Mouse (Mus musculus) kidney, embryonic 14.5 days (tissue): ENCODE data around the gene Gnl2. TPM values are rescaled to one million over a fixed set of nuclear protein-coding genes. Genes with fewer than 3 reads are reported as not detected.

Source experiments
- ATAC-seq: fragments of 200-750 bp; cut with Nextera tagmentation; 2 replicates; pipeline ENCODE4 v1.8.0; 2017; ENCODE audit warnings: moderate number of reproducible peaks, mild to moderate bottlenecking, moderate TSS enrichment, moderate library complexity; ENCODE audit not compliant: low FRiP score, low TSS enrichment
- H3K27ac ChIP-seq: fragments of 300-500 bp; sonication (generic); 2 replicates; pipeline ENCODE4 v1.5.1; 2014; ENCODE audit warnings: low read depth, mild to moderate bottlenecking, low read length, moderate library complexity, mixed read lengths
- H3K27me3 ChIP-seq: fragments of 300-500 bp; sonication (generic); 2 replicates; pipeline ENCODE4 v1.6.1; 2014; ENCODE audit warnings: mild to moderate bottlenecking, low read length; ENCODE audit not compliant: control insufficient read depth, insufficient read depth
- H3K36me3 ChIP-seq: fragments of 300-500 bp; sonication (generic); 2 replicates; pipeline ENCODE4 v1.6.1; 2014; ENCODE audit warnings: low read length, mixed read lengths; ENCODE audit not compliant: control insufficient read depth, insufficient read depth
- H3K4me1 ChIP-seq: fragments of 300-500 bp; sonication (generic); 2 replicates; pipeline ENCODE4 v1.6.1; 2014; ENCODE audit warnings: low read length, mixed read lengths; ENCODE audit not compliant: control insufficient read depth, insufficient read depth
- H3K4me2 ChIP-seq: fragments of 300-500 bp; sonication (generic); replicated peaks from 2 replicates; pipeline ENCODE4 v1.6.1; 2014; ENCODE audit warnings: low read depth, mild to moderate bottlenecking, low read length
- H3K4me3 ChIP-seq: fragments of 300-500 bp; sonication (generic); 2 replicates; pipeline ENCODE4 v1.5.1; 2014; ENCODE audit warnings: mild to moderate bottlenecking, low read length
- H3K9ac ChIP-seq: fragments of 300-500 bp; sonication (generic); 2 replicates; pipeline ENCODE4 v1.6.1; 2014; ENCODE audit warnings: low read depth, mild to moderate bottlenecking, low read length, moderate library complexity
- H3K9me3 ChIP-seq: fragments of 300-500 bp; sonication (generic); 2 replicates; pipeline ENCODE4 v1.6.1; 2016; ENCODE audit warnings: low read length; ENCODE audit not compliant: control insufficient read depth
- WGBS: fragments of 180-500 bp; shearing (Covaris S2); extraction: QIAGEN DNeasy Blood & Tissue Kit; methylation state at CpG from one replicate; pipeline ENCODE4 v1.1.7; 2014; 5-methylcytosine and 5-hydroxymethylcytosine counted together
- polyA plus RNA-seq: library from polyadenylated mRNA; unstranded; fragments of >200 nt; fragmentation: Nextera tagmentation; extraction: Ambion mirVana; gene quantifications from 2 replicates; pipeline ENCODE4 v1.2.1, GENCODE M21; 2014

Gene Gnl2
- polyA plus RNA-seq, 1 experiment from 2014 or later: 95.5 TPM

DNA sequence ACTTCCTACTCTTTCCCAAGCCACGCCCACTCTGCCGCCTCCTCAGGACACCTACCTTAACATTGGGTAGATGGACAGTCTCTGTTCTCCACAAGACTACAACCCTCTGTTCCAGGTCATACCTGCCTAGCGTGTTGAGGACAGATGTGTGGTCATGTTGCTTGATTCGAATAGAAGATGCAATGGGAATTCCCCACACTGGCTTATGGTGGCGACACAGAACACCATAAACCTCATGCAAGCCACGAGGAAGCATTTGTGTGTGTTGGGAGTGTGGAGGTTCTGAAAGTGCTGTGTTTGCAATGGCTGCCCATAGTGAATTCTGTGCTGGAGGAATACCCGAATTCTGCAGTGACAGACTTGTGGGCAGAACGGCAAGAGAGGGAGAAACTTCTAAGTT lies 47.4 kb downstream of the Gnl2 start:
- H3K36me3 ChIP-seq: peaks cover 7% of the 10 kb centered on the region; the same call in 1 of the 2 replicates
- H3K9me3 ChIP-seq: no peaks in the 10 kb centered on the region
- H3K27me3 ChIP-seq: no peaks in the 10 kb centered on the region
- no peak overlapping the region for H3K9ac ChIP-seq
- 70% methylated on average over 8 of the region's 8 CpGs for WGBS
- no peak overlapping the region for H3K27ac ChIP-seq
- H3K4me3 ChIP-seq: no peak overlapping the region
- H3K4me2 ChIP-seq: no peak overlapping the region
- peaks cover 8% of the 10 kb centered on the region for H3K4me1 ChIP-seq
- ATAC-seq: no peak

DNA sequence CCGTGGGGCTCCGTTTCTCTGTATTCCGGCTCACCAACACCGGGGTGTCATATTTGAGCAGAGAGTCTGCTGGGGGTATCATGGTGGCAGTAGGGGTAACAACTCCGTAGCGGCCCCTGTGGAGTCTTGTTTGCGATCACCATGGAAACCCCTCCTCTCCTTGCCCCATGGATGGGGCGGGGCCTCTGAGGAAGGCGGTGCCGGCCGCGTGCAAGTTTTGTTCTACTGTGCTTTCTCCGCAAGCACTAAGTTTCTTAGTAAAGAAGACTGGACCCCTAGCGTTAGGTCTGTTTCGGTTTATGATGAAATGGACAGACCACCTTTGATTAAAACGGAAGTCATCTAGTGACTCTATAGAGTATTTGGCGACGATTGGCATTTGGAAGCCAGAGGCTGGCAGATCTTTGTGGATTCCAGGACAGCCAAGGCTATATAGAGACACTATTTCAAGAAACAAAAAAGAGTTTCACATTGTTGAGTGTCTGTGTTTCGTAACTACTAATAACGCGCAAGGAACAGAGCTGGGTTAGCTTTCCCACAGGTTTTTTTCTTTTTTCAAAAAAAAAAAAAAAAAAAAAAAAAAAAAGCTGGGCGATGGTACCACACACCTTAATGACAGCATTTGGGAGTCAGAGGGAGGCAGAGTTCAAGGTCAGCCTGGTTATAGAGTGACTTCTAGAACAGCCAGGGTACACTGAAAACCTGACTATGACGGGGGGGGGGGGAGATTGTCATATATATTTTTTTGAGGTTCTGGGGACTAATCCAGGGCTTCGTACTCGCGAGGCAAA lies 49.3 kb downstream of the Gnl2 start, which contains the start of gene Dnali1:
Gene Dnali1 (minus strand): TSS at position 187 of the 791 bp plus-strand sequence.
- Histone ChIP-seq H3K9ac (peak within 1 kb of the TSS; percentile 90), H3K27ac (0 out of 2 replicates have a peak within 1 kb of the TSS, but pooled peaks have one; percentile 63), H3K9me3 (no peaks in the 10 kb centered on the region), H3K4me2 (peak within 1 kb of the TSS; percentile 71), H3K36me3 (peaks cover 24% of the 10 kb centered on the region), H3K27me3 (no peaks in the 10 kb centered on the region), H3K4me3 (peak within 1 kb of the TSS; percentile 96), H3K4me1 (peaks cover 8% of the 10 kb centered on the region)
- 2% methylated on average over 26 of the region's 26 CpGs for WGBS
- ATAC-seq: peak; percentile 56

DNA sequence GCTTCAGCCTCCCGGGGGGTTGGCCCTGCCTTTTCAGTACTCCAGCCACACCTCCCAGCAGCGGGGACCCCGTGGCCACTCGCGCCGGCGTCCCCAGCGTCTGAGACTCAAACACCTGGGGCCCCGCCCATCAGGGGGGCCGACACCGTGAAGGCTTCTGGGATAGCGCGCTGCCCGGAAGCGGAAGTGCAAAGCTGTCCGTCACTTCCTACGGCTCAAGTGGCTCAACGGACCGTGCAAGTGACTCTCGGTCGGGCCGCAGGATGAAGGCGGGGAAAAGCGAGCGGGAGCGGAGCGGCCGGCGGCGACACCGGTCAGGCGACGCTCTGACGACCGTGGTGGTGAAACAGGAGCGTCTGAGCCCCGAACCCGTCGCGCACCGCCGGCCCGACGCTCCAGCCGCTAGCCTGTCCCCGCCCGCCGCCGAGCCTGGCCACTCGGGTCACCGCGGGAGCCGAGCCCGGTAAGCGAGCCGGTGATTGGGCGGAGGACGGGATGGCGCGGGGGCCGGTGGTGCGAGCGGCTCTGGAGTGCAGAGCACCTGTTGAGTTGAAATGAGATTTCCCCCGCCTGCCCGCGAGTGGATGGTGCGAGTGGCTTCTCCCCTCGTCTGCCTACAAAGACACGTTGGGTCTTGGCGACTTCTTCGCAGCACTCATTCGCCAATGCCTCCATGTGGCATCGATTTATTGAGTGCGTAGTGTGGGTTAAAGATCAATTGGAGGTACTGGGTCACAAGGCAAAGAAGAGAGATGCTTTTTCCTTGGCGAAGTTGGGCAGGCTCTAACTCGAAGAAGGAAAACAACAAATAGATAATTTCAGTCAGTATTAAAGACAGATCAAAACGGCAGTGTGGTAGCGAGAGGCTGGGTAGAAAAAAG lies 50.3 kb downstream of the Gnl2 start, which contains the start of gene Snip1:
Gene Snip1 (plus strand): TSS at position 183 of the 881 bp plus-strand sequence.
- H3K4me2 ChIP-seq: peak within 1 kb of the TSS; percentile 71
- peak within 1 kb of the TSS; percentile 90 for H3K9ac ChIP-seq
- H3K36me3 ChIP-seq: peaks cover 35% of the 10 kb centered on the region
- peak; percentile 93 for ATAC-seq
- H3K9me3 ChIP-seq: no peaks in the 10 kb centered on the region
- peak within 1 kb of the TSS; percentile 96 for H3K4me3 ChIP-seq
- peaks cover 8% of the 10 kb centered on the region for H3K4me1 ChIP-seq
- H3K27me3 ChIP-seq: no peaks in the 10 kb centered on the region
- peak within 1 kb of the TSS; percentile 63; the same call in 1 of the 2 replicates for H3K27ac ChIP-seq
- under 1% methylated on average over 78 of the region's 78 CpGs for WGBS

DNA sequence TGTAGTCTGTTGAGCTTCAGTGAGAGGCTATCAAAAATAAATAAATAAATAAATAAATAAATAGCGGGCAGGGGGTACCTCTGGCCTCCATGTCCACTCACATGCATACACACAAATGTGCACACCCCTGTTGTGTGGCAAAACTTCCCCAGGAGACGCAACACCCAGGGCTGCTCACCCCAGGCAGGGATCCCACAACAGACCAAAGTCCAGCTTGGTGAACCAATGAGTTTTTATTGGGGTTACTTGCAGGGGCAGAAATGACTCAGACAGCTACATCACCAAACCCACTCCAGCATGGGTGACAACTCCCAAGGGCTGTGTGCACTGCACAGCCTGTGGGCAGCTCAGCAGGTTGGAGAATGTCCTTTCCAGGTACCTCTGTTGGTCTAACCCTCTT lies 61.3 kb downstream of the Gnl2 start:
- WGBS: 86% methylated on average over 2 of the region's 2 CpGs
- ATAC-seq: no peak
- peaks cover 35% of the 10 kb centered on the region for H3K36me3 ChIP-seq
- no peak overlapping the region for H3K27ac ChIP-seq
- no peaks in the 10 kb centered on the region for H3K27me3 ChIP-seq
- no peak overlapping the region for H3K9ac ChIP-seq
- no peaks in the 10 kb centered on the region for H3K4me1 ChIP-seq
- no peak overlapping the region for H3K4me3 ChIP-seq
- no peak overlapping the region for H3K4me2 ChIP-seq
- H3K9me3 ChIP-seq: no peaks in the 10 kb centered on the region

DNA sequence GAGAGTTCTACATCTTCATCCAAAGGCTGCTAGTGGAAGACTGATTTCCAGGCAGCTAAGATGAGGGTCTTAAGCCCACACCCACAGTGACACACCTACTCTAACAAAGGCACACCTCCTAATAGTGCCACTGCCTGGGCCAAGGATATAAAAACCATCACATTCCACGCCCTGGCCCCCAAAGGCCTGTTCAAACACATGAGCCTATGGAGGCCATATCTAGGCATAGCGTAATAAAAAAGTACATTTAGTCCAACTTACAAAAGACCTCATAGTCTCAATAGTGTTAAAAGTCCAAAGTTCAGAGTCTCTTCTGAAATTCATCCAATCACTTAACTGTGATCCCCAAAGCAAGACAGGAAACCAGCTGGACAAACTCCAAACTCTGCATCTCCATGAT lies 62.3 kb downstream of the Gnl2 start:
- no peak overlapping the region for H3K4me3 ChIP-seq
- 95% methylated on average over 2 of the region's 2 CpGs for WGBS
- no peaks in the 10 kb centered on the region for H3K27me3 ChIP-seq
- H3K9ac ChIP-seq: no peak overlapping the region
- H3K4me1 ChIP-seq: no peaks in the 10 kb centered on the region
- peaks cover 25% of the 10 kb centered on the region for H3K36me3 ChIP-seq
- no peaks in the 10 kb centered on the region for H3K9me3 ChIP-seq
- no peak overlapping the region for H3K27ac ChIP-seq
- no peak overlapping the region for H3K4me2 ChIP-seq
- no peak for ATAC-seq

DNA sequence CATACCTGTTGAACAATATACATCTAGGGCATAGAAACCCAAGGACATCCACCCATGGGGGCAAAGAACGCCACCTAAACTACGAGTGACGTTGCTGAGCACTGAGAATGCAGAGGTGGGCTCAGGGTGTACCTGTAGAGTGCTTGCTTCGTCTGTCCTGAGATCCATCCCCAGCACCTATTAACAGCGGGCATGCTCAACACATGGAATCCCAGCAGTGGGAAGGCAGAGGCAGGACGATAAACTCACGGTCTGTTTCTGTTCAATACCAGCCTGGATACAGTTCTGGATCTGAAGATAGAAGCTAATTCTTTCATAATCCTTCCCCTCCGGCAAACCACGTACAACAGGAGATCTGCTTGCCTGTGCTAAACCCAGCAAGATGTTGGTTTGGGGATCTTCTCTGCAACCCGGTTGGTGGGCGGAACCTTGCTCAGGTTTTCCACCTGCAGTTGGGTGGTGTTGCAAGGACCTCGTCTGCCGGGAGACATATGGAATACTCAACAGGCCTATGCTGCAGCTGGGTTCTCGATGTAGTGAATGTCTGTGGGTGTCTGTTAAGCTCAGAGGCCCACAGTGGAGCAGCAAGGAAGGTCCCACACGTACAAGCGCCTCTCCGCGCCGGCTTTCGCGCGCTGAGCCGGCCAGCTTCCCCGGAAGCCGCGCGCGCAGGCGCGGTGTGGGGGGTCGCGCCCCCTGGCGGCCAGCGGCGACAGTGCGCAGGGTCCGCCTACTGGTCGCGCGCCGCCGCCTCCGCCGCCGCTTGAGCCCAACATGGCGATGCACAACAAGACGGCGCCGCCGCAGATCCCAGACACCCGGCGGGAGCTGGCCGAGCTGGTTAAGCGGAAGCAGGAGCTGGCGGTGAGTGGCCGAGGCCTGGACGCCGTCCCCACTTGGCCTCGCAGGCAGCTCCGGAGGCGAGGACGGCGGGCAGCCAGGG lies 68.3 kb downstream of the Gnl2 start, which contains the start of gene Meaf6:
Gene Meaf6 (plus strand): TSS at position 732 of the 943 bp plus-strand sequence.
- Histone ChIP-seq H3K4me1 (0 out of 2 replicates have a peak, but pooled peaks cover 10% of the 10 kb centered on the region), H3K9ac (peak within 1 kb of the TSS; percentile 91), H3K4me2 (peak within 1 kb of the TSS; percentile 89), H3K4me3 (peak within 1 kb of the TSS; percentile 90), H3K9me3 (no peaks in the 10 kb centered on the region), H3K27me3 (no peaks in the 10 kb centered on the region), H3K27ac (peak within 1 kb of the TSS; percentile 96), H3K36me3 (peaks cover 27% of the 10 kb centered on the region)
- WGBS: 2% methylated on average over 62 of the region's 63 CpGs
- peak; percentile 91 for ATAC-seq

DNA sequence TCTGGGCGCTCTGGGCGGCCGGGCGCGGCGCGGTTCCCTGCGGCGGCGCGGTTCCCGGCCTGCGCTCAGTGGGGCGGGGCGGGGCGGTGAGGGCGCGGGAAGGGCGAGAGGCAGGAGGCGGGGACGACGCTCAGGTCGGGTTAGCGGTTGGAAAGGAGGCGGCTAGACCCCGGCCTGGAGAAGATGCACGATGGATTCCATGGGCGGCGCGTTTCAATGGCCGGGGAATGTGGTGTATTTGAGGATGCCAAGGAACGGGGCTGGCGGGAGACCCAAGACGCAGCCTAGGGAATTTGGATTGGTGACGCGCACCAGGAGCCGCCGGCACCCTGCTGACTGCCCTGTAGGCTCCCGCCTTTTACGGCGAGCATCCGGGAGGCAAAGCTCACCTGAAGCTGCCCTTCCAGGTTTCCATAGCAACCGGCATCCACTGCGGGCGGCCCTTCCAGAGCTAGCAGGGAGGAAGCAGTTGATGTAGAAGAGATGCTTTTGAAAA lies 69.0 kb downstream of the Gnl2 start:
- Histone ChIP-seq H3K27ac (peak overlapping the region; percentile 96), H3K27me3 (no peaks in the 10 kb centered on the region), H3K4me2 (peak overlapping the region; percentile 89), H3K9me3 (no peaks in the 10 kb centered on the region), H3K9ac (peak overlapping the region; percentile 91), H3K4me1 (0 out of 2 replicates have a peak, but pooled peaks cover 10% of the 10 kb centered on the region), H3K36me3 (peaks cover 34% of the 10 kb centered on the region), H3K4me3 (peak overlapping the region; percentile 90)
- ATAC-seq: peak; percentile 94
- under 1% methylated on average over 39 of the region's 45 CpGs for WGBS

DNA sequence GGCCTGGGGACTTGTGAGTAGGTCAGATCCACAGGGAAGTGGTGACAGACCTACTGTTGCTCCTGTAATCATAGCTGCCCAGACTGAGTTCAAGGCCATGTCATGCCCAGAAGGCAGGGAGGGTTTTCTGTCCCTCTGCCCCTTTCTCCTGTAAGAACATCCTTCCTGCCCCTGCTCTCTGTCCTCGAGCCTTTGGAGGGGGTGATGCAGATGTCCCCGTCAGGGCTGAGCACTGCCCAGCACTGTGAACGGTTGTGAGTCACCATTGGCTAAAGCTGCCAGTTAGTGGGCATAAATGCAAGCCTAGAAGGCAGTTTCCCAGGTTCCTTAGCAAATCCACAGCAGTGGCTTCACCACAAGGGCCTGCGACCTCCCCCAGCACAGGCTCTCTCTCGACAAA lies 76.6 kb downstream of the Gnl2 start:
- Histone ChIP-seq H3K27ac (no peak overlapping the region), H3K4me3 (no peak overlapping the region), H3K4me1 (no peaks in the 10 kb centered on the region), H3K9ac (no peak overlapping the region), H3K27me3 (no peaks in the 10 kb centered on the region), H3K36me3 (peaks cover 42% of the 10 kb centered on the region), H3K9me3 (no peaks in the 10 kb centered on the region), H3K4me2 (no peak overlapping the region)
- ATAC-seq: no peak
- WGBS: 94% methylated on average over 5 of the region's 5 CpGs
